8 mouse cellular contexts compared by ENCODE assay signal in the genomic region with DNA sequence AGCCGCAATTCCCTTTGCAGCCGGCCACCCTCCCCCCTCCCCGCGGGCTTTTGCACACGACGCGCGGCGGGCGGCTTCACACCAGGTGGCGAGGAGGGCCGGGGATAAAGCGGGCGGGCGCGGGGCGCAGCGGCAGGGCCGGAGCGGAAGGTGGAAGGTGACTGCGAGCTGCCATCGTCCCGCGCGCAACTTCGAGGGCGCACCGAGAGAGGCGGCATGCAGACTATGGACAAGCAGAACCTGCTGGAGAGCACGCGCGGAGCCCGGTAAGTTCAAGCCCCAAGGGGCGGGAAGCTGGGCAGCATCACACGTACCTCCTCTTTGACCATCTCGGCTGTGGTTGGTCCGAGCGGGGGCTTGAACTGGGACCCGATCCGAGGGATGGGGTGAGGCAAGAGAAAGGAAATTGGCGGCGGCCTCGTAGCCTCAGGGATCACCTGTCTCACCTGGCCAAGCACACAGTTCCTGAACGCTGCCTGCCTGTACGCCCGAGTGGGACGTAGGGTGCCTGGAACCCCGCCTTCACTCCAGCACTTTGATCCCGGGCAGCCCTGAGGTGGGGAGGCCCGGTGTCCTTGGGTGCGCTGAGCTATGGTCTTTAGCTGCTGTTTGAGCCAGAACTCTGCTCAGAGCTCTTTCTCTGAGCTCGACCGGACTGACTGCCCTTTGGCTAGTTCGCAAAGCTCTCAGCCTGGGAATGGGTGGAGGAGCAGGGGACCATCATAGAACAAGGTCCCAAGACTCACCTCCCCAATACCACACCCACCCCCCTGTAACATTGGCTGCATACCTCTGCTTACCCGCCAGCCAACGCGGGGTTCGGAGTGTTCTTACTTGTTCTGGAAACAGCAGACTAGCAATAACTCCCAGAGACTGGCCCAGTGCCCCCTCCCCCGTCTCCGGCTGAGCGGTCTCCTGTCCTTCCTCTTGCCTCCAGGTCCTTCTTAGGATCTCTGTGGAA. TPM values are rescaled to one million over a fixed set of nuclear protein-coding genes. Genes with fewer than 3 reads are reported as not detected.
A peak's percentile ranks its signal among the peaks of the same experiment; 100 is the strongest.
DNase-seq lines count a peak whose midpoint lies in the region; ATAC-seq and TF ChIP-seq lines count a peak whose summit lies in the region.

Gene Slc30a2, plus strand, starts transcription at position 111 of the 961 bp plus-strand sequence.

- H3K27ac ChIP-seq in lung, postnatal 0 days (ENCODE audit: low read length) = no peak within 1 kb of the TSS
- H3K27ac ChIP-seq in forebrain, embryonic 11.5 days (ENCODE audit: low read depth, low read length) = no peak within 1 kb of the TSS
- no peak within 1 kb of the TSS for H3K27ac ChIP-seq in kidney, embryonic 15.5 days
- H3K27ac ChIP-seq in midbrain, embryonic 14.5 days (replicated peaks; ENCODE audit: low read depth, low read length) = no peak within 1 kb of the TSS

- no peak for TF ChIP-seq EP300 in lung, postnatal 0 days (IDR thresholded peaks at IDR 0.05)

- DNase-seq in lung, postnatal 0 days (ENCODE audit: low spot score) = no peak
- DNase-seq in lung, postnatal 4 days = no peak
- DNase-seq in forebrain, embryonic 11.5 days (ENCODE audit: low spot score) = no peak
- DNase-seq in midbrain, embryonic 14.5 days = no peak
- DNase-seq in cerebellum, adult 18-20 months = no peak

- peaks cover 7% of the 10 kb centered on the region for H3K4me1 ChIP-seq in lung, postnatal 0 days (ENCODE audit: insufficient read depth, low read depth, low read length)
- peaks cover 5% of the 10 kb centered on the region; the same call in 1 of the 2 replicates for H3K4me1 ChIP-seq in forebrain, embryonic 11.5 days (replicated peaks; ENCODE audit: control insufficient read depth, insufficient read depth, low read length)
- H3K4me1 ChIP-seq in kidney, embryonic 15.5 days = peaks cover 15% of the 10 kb centered on the region
- H3K4me1 ChIP-seq in midbrain, embryonic 14.5 days (ENCODE audit: control insufficient read depth, insufficient read depth, low read length) = no peaks in the 10 kb centered on the region; the same call in 1 of the 2 replicates

- 0 out of 2 replicates have a peak, but pooled peaks have one; percentile 7 for TF ChIP-seq CTCF in lung, postnatal 0 days (IDR thresholded peaks at IDR 0.05)

- H3K4me2 ChIP-seq in lung, postnatal 0 days (replicated peaks; ENCODE audit: low read depth, low read length) = peak within 1 kb of the TSS; percentile 45
- H3K4me2 ChIP-seq in forebrain, embryonic 11.5 days (ENCODE audit: low read depth, low read length, severe bottlenecking) = peak within 1 kb of the TSS; percentile 45
- H3K4me2 ChIP-seq in kidney, embryonic 15.5 days = peak within 1 kb of the TSS; percentile 61
- peak within 1 kb of the TSS; percentile 25 for H3K4me2 ChIP-seq in midbrain, embryonic 14.5 days (ENCODE audit: low read length)

- no peak for ATAC-seq in lung, postnatal 0 days
- ATAC-seq in forebrain, embryonic 11.5 days (replicated peaks; ENCODE audit: low FRiP score) = no peak
- no peak for ATAC-seq in kidney, embryonic 15.5 days (replicated peaks; ENCODE audit: low FRiP score)
- ATAC-seq in midbrain, embryonic 14.5 days (ENCODE audit: low FRiP score, low TSS enrichment) = no peak
- ATAC-seq in cerebellum, adult (ENCODE audit: insufficient number of reproducible peaks, low FRiP score, low TSS enrichment) = no peak
- no peak for ATAC-seq in monocyte, adult 5-6 weeks (replicated peaks; ENCODE audit: insufficient number of reproducible peaks, low FRiP score, low TSS enrichment, poor library complexity, severe bottlenecking)

- peaks cover 18% of the 10 kb centered on the region for H3K27me3 ChIP-seq in lung, postnatal 0 days (replicated peaks; ENCODE audit: insufficient read depth, low read length)
- H3K27me3 ChIP-seq in forebrain, embryonic 11.5 days (ENCODE audit: control insufficient read depth, insufficient read depth, low read length) = peaks cover 28% of the 10 kb centered on the region
- H3K27me3 ChIP-seq in kidney, embryonic 15.5 days = peaks cover 60% of the 10 kb centered on the region
- peaks cover 31% of the 10 kb centered on the region for H3K27me3 ChIP-seq in midbrain, embryonic 14.5 days (ENCODE audit: control insufficient read depth, insufficient read depth, low read length)

- no peaks in the 10 kb centered on the region for H3K9me3 ChIP-seq in lung, postnatal 0 days (ENCODE audit: low read length)
- H3K9me3 ChIP-seq in forebrain, embryonic 11.5 days (ENCODE audit: control insufficient read depth, low read length) = no peaks in the 10 kb centered on the region
- H3K9me3 ChIP-seq in kidney, embryonic 15.5 days (replicated peaks) = no peaks in the 10 kb centered on the region
- no peaks in the 10 kb centered on the region for H3K9me3 ChIP-seq in midbrain, embryonic 14.5 days (ENCODE audit: control insufficient read depth, low read length)

- no peaks in the 10 kb centered on the region for H3K36me3 ChIP-seq in lung, postnatal 0 days (ENCODE audit: insufficient read depth, low read length)
- H3K36me3 ChIP-seq in forebrain, embryonic 11.5 days (ENCODE audit: control insufficient read depth, insufficient read depth, low read length) = no peaks in the 10 kb centered on the region
- no peaks in the 10 kb centered on the region for H3K36me3 ChIP-seq in kidney, embryonic 15.5 days
- H3K36me3 ChIP-seq in midbrain, embryonic 14.5 days (ENCODE audit: control insufficient read depth, insufficient read depth, low read length) = no peaks in the 10 kb centered on the region

- peak within 1 kb of the TSS; percentile 18; the same call in 1 of the 2 replicates for H3K4me3 ChIP-seq in lung, postnatal 0 days (ENCODE audit: low read depth, low read length)
- H3K4me3 ChIP-seq in forebrain, embryonic 11.5 days (ENCODE audit: low read depth, low read length) = peak within 1 kb of the TSS; percentile 15; the same call in 1 of the 2 replicates
- peak within 1 kb of the TSS; percentile 32 for H3K4me3 ChIP-seq in kidney, embryonic 15.5 days (replicated peaks)
- H3K4me3 ChIP-seq in midbrain, embryonic 14.5 days (replicated peaks; ENCODE audit: low read depth, low read length) = peak within 1 kb of the TSS; percentile 14; the same call in 1 of the 2 replicates

- 3% methylated on average over 55 of the region's 61 CpGs for WGBS in lung, postnatal 0 days
- 3% methylated on average over 58 of the region's 61 CpGs for WGBS in forebrain, embryonic 11.5 days
- WGBS in kidney, embryonic 15.5 days = 2% methylated on average over 61 of the region's 61 CpGs
- WGBS in midbrain, embryonic 14.5 days = 2% methylated on average over 61 of the region's 61 CpGs

- no peak within 1 kb of the TSS for H3K9ac ChIP-seq in lung, postnatal 0 days (replicated peaks; ENCODE audit: low read depth)
- no peak within 1 kb of the TSS for H3K9ac ChIP-seq in forebrain, embryonic 11.5 days (ENCODE audit: low read length)
- 0 out of 2 replicates have a peak within 1 kb of the TSS, but pooled peaks have one; percentile 12 for H3K9ac ChIP-seq in kidney, embryonic 15.5 days
- H3K9ac ChIP-seq in midbrain, embryonic 14.5 days (replicated peaks; ENCODE audit: low read length) = 0 out of 2 replicates have a peak within 1 kb of the TSS, but pooled peaks have one; percentile 7

RNA-seq across cellular contexts. Expression of gene Slc30a2, which starts in this region (rescaled TPM):
- 0.79 and 1.1 TPM in 2 replicates for polyA plus RNA-seq in lung, postnatal 0 days (2015; fragmentation: Nextera tagmentation; extraction: Ambion mirVana)
- polyA plus RNA-seq in forebrain, embryonic 11.5 days (2014; fragmentation: Nextera tagmentation; extraction: Ambion mirVana) = not detected in 2 replicates
- polyA plus RNA-seq in kidney, embryonic 15.5 days (2015; fragmentation: Nextera tagmentation; extraction: Ambion mirVana) = 0.73 and 1.1 TPM in 2 replicates
- polyA plus RNA-seq in midbrain, embryonic 14.5 days (2014; fragmentation: Nextera tagmentation; extraction: Ambion mirVana) = 0.11 TPM in 1 of 2 replicates, not detected in the other
- total RNA-seq in monocyte, adult 5-6 weeks (2017) = not detected in 3 replicates

Comparison
In these comparisons a context has a peak if more than half of its experiments do, and no peak if none do; other contexts are left out.
1. H3K9ac ChIP-seq: peak in kidney, embryonic 15.5 days (single experiment) and midbrain, embryonic 14.5 days (single experiment); none in lung, postnatal 0 days (single experiment) and forebrain, embryonic 11.5 days (single experiment).
2. Peak in every context shown above with its lines, with median percentiles within 50 percentile points of each other: H3K4me2 ChIP-seq and H3K4me3 ChIP-seq.